Mouse (Mus musculus): Measurements from ENCODE around the gene Clybl. TPM values are rescaled to one million over a fixed set of nuclear protein-coding genes. Genes with fewer than 3 reads are reported as not detected.

Gene Clybl
- polyA plus RNA-seq, 1 experiment from 2014 or later, result 35.6 TPM

DNA sequence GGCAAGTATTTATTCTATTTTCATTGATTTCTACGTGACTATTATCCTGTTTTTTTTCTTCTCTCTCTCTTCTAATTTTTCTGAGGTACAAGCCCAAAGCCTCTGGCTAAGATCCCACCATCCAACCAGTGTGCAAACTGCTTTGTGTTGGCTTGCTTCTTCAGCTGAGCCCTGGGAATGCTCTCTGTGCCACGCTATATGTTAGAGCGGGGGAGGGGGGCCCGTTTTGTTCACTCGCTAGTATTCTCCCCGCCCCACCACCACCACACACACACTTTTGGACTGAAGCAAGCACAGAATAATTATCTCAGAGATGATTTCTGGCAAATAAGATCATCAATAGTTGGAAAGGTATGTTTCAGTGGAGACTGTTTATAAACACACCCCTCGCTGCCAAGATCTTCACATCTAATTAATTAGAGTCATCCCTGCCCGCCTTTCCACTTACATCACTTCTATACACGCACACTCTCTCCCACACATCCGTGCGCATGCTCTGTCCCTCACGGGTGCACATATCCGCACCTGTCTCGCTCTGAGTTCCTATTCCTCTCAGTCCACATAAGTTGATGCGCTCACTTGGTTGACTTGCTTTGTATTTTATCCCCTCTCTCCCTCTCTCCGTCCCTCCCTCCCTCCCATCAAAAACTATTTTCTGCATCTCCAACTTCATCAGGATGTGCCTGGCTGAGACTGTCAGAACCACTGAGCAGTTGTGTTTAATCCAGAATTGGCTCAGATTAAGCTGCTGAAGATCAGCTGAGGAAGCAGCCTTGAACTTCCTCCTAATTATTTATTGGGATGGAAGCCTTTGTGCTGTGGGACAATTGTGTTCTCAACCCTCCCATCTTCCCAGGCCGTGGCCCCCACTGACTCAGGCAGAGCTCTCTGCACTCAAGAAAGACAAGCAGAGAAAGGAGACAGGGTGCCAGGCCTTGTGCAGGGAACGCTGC is 163.0 kb downstream of the Clybl start:
- ATAC-seq (ENCODE audit: low FRiP score, low TSS enrichment), result no peak

DNA sequence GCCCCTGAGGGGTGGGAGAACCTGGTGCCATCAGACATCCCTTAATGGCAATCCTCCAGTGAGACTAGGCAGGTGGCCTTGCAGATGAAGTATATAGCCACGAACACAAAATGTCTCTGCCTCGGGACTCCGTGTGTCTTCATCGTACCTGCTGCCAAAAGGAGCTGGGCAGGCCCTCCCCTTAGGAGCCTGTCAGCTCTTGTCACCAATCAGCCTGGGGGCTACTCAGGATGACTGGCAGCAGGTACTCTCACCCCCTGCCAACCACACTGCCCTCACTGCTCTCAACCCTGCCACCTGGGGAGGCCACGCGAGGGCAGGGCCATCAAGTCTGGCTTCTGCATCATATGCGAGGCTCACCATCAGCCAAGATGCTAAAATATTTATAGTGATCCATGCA is 166.6 kb downstream of the Clybl start:
- Histone ChIP-seq H3K36me3 (ENCODE audit: insufficient read depth, low read length) (no peaks in the 10 kb centered on the region), H3K4me1 (ENCODE audit: insufficient read depth, low read length) (no peaks in the 10 kb centered on the region), H3K4me2 (replicated peaks; ENCODE audit: low read depth, low read length) (no peak overlapping the region), H3K27ac (ENCODE audit: low read length) (no peak overlapping the region), H3K4me3 (ENCODE audit: low read length) (no peak overlapping the region), H3K9me3 (ENCODE audit: low read length) (no peaks in the 10 kb centered on the region), H3K27me3 (ENCODE audit: insufficient read depth, low read length) (no peaks in the 10 kb centered on the region), H3K9ac (replicated peaks; ENCODE audit: low read length) (no peak overlapping the region)
- 89% methylated on average over 7 of the region's 7 CpGs for WGBS
- ATAC-seq (ENCODE audit: low FRiP score, low TSS enrichment), result no peak

More for the DNA sequence above, 163.0 kb downstream of the Clybl start:
- Histone ChIP-seq H3K27ac (ENCODE audit: low read length) (no peak overlapping the region), H3K36me3 (ENCODE audit: insufficient read depth, low read length) (no peaks in the 10 kb centered on the region), H3K9ac (replicated peaks; ENCODE audit: low read length) (no peak overlapping the region), H3K9me3 (ENCODE audit: low read length) (no peaks in the 10 kb centered on the region), H3K4me2 (replicated peaks; ENCODE audit: low read depth, low read length) (no peak overlapping the region), H3K4me3 (ENCODE audit: low read length) (no peak overlapping the region), H3K27me3 (ENCODE audit: insufficient read depth, low read length) (no peaks in the 10 kb centered on the region), H3K4me1 (ENCODE audit: insufficient read depth, low read length) (no peaks in the 10 kb centered on the region)
- WGBS, result 77% methylated on average over 18 of the region's 18 CpGs

DNA sequence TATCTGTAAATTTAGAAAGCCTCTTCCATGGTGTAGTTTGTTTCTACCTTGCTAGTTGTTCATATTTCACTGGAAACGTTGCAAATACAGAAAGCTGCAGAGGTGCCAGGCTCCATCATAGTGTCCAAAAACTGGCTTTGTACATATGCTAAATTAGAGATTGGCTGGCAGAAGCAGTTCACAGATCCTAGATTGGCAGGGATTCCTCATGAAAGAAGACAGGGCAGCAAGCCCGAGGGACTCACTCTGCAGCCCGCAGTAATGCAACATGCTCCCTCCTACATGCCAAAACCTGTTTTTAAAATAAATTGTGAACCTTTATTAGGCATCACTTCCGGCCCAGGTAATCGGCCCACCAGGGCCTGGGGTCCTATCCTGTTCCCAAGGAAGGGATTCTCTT is 167.8 kb downstream of the Clybl start:
- H3K27ac ChIP-seq (ENCODE audit: low read length), result no peak overlapping the region
- H3K9ac ChIP-seq (replicated peaks; ENCODE audit: low read length), result no peak overlapping the region
- no peaks in the 10 kb centered on the region for H3K9me3 ChIP-seq (ENCODE audit: low read length)
- H3K36me3 ChIP-seq (ENCODE audit: insufficient read depth, low read length), result no peaks in the 10 kb centered on the region
- no peak overlapping the region for H3K4me3 ChIP-seq (ENCODE audit: low read length)
- WGBS, result 81% methylated on average over 5 of the region's 5 CpGs
- H3K27me3 ChIP-seq (ENCODE audit: insufficient read depth, low read length), result no peaks in the 10 kb centered on the region
- no peak overlapping the region for H3K4me2 ChIP-seq (replicated peaks; ENCODE audit: low read depth, low read length)
- no peaks in the 10 kb centered on the region for H3K4me1 ChIP-seq (ENCODE audit: insufficient read depth, low read length)
- no peak for ATAC-seq (ENCODE audit: low FRiP score, low TSS enrichment)

DNA sequence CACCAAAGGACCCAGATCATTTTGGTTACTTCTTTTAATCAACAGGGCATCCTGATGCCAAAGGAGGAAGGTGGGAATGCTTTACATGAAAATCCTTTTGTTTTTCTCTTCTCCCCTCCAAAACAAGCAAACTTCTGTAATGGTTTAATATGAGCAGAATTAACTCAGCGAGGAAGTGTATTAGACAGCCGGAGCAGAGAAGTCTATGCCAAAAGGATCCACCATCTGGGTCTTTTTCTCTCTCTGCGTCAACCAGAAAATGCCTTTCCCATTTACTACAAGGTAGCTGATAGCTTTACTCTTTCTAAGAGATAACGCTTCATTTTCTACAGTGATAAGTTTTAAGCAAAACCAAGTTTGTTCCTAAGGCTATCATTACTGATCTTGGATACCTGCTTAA is 168.3 kb downstream of the Clybl start:
- no peak overlapping the region for H3K27ac ChIP-seq (ENCODE audit: low read length)
- H3K4me2 ChIP-seq (replicated peaks; ENCODE audit: low read depth, low read length), result no peak overlapping the region
- H3K4me1 ChIP-seq (ENCODE audit: insufficient read depth, low read length), result no peaks in the 10 kb centered on the region
- no peaks in the 10 kb centered on the region for H3K36me3 ChIP-seq (ENCODE audit: insufficient read depth, low read length)
- H3K9me3 ChIP-seq (ENCODE audit: low read length), result no peaks in the 10 kb centered on the region
- H3K9ac ChIP-seq (replicated peaks; ENCODE audit: low read length), result no peak overlapping the region
- 96% methylated on average over 4 of the region's 4 CpGs for WGBS
- no peaks in the 10 kb centered on the region for H3K27me3 ChIP-seq (ENCODE audit: insufficient read depth, low read length)
- ATAC-seq (ENCODE audit: low FRiP score, low TSS enrichment), result no peak
- no peak overlapping the region for H3K4me3 ChIP-seq (ENCODE audit: low read length)

DNA sequence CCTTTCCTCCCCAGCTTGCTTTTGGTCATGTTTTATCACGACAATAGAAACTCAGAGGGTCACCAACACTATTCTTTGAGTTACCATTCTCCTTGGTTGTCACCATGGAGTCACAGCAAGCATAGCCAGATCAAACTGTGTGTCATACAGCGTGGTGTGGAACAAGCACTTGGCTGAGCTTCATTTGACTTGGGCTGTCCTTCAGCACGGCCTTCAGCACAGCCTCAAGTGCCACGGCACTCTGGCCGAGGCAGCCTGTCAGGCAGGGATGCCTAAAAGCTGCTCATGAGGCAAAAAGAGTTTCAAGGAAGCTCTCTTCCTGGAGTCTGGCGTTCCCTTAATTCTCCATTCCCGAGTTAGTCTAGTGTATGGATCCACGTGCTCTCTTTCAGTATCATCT is 169.3 kb downstream of the Clybl start:
- no peak overlapping the region for H3K9ac ChIP-seq (replicated peaks; ENCODE audit: low read length)
- H3K36me3 ChIP-seq (ENCODE audit: insufficient read depth, low read length), result no peaks in the 10 kb centered on the region
- H3K9me3 ChIP-seq (ENCODE audit: low read length), result no peaks in the 10 kb centered on the region
- no peak overlapping the region for H3K27ac ChIP-seq (ENCODE audit: low read length)
- H3K4me2 ChIP-seq (replicated peaks; ENCODE audit: low read depth, low read length), result no peak overlapping the region
- no peak overlapping the region for H3K4me3 ChIP-seq (ENCODE audit: low read length)
- 87% methylated on average over 8 of the region's 8 CpGs for WGBS
- no peaks in the 10 kb centered on the region for H3K27me3 ChIP-seq (ENCODE audit: insufficient read depth, low read length)
- no peaks in the 10 kb centered on the region for H3K4me1 ChIP-seq (ENCODE audit: insufficient read depth, low read length)
- no peak for ATAC-seq (ENCODE audit: low FRiP score, low TSS enrichment)

DNA sequence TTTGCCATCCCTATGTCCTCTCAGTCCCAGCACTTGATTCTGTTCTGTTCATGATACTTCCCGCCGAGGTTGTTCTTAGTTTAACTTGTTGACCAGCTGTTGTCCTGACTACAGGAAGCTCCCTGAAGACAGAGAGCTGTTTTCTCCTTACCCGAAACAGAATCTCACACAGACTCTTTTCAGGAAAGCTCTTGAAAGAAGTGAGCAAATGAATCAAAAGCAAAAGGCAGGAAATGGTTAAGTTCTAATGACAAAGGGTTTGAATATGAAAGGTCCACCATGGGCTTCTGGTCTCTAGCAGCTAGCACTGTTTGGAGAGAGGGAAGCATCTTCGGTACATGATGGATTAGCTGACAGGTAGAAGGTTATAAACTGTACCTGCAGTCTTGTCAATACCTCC is 175.8 kb downstream of the Clybl start:
- Histone ChIP-seq H3K4me1 (ENCODE audit: insufficient read depth, low read length) (0 out of 2 replicates have a peak, but pooled peaks cover 4% of the 10 kb centered on the region), H3K4me2 (replicated peaks; ENCODE audit: low read depth, low read length) (no peak overlapping the region), H3K4me3 (ENCODE audit: low read length) (no peak overlapping the region), H3K9me3 (ENCODE audit: low read length) (no peaks in the 10 kb centered on the region), H3K27ac (ENCODE audit: low read length) (no peak overlapping the region), H3K27me3 (ENCODE audit: insufficient read depth, low read length) (no peaks in the 10 kb centered on the region), H3K36me3 (ENCODE audit: insufficient read depth, low read length) (no peaks in the 10 kb centered on the region), H3K9ac (replicated peaks; ENCODE audit: low read length) (no peak overlapping the region)
- 84% methylated on average over 4 of the region's 4 CpGs for WGBS
- ATAC-seq (ENCODE audit: low FRiP score, low TSS enrichment), result no peak

DNA sequence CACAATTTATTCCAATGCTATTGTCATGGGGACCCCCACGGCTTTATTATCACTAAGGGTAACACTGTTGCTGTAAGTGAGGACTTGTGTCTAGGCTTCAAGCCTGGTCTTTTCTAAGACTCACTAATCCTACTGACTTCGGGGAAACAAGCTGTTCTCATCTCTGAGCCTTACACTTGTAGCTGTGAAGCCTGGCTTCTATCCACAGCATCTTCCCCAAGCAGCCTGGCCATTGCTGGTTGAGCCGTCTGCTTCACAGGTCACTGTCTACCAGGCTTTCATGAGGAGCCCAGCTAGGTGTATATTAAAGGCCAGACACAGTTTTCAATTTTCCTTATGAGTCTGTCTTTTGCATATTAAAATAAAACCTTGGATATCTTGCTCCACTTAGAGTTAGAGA is 177.1 kb downstream of the Clybl start:
- Histone ChIP-seq H3K9ac (replicated peaks; ENCODE audit: low read length) (no peak overlapping the region), H3K4me1 (ENCODE audit: insufficient read depth, low read length) (peaks cover 9% of the 10 kb centered on the region; the same call in 1 of the 2 replicates), H3K9me3 (ENCODE audit: low read length) (no peaks in the 10 kb centered on the region), H3K27ac (ENCODE audit: low read length) (no peak overlapping the region), H3K4me3 (ENCODE audit: low read length) (no peak overlapping the region), H3K27me3 (ENCODE audit: insufficient read depth, low read length) (no peaks in the 10 kb centered on the region), H3K4me2 (replicated peaks; ENCODE audit: low read depth, low read length) (no peak overlapping the region), H3K36me3 (ENCODE audit: insufficient read depth, low read length) (no peaks in the 10 kb centered on the region)
- 82% methylated on average over 3 of the region's 3 CpGs for WGBS
- ATAC-seq (ENCODE audit: low FRiP score, low TSS enrichment), result no peak

DNA sequence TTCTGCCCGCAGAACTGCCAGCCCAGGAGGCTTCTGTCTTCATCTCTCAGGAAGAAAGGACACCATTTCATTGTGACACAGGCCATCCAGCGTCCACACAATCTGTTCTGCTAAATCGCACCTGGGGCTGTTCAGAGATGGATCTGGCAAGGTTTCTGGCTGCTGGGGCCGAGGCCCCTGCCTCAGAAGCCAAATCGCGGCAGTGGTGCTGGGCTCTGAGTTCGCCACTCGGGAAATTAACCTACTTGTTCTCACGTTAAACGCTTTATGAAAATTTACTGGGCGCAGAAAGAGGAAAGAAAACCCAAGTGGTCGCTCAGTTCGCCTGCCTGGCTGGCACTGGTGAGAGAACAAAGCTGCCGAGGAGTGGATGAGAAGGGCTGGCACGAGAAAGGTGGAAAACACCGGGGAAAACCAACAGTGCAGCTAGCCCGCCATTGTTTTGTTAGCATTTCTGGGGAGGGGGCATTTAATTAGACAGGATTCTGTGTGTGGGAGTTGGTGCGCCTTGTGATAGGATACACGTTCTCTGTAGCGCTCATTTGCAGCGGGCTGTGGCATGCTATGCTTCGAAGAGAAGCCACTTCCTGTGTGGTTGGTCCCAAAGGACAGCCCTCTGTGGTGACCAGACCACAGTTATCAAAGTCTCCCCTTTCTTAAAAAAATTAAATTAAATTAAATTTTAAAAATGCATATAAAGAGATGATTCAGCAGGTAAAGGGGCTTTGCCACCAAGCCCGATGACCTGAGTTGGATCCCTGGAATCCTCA is 177.8 kb downstream of the Clybl start:
- Histone ChIP-seq H3K9ac (replicated peaks; ENCODE audit: low read length) (no peak overlapping the region), H3K9me3 (ENCODE audit: low read length) (no peaks in the 10 kb centered on the region), H3K27me3 (ENCODE audit: insufficient read depth, low read length) (no peaks in the 10 kb centered on the region), H3K4me2 (replicated peaks; ENCODE audit: low read depth, low read length) (no peak overlapping the region), H3K4me3 (ENCODE audit: low read length) (no peak overlapping the region), H3K36me3 (ENCODE audit: insufficient read depth, low read length) (no peaks in the 10 kb centered on the region), H3K27ac (ENCODE audit: low read length) (no peak overlapping the region), H3K4me1 (ENCODE audit: insufficient read depth, low read length) (peaks cover 9% of the 10 kb centered on the region; the same call in 1 of the 2 replicates)
- no peak for ATAC-seq (ENCODE audit: low FRiP score, low TSS enrichment)
- 72% methylated on average over 23 of the region's 23 CpGs for WGBS

DNA sequence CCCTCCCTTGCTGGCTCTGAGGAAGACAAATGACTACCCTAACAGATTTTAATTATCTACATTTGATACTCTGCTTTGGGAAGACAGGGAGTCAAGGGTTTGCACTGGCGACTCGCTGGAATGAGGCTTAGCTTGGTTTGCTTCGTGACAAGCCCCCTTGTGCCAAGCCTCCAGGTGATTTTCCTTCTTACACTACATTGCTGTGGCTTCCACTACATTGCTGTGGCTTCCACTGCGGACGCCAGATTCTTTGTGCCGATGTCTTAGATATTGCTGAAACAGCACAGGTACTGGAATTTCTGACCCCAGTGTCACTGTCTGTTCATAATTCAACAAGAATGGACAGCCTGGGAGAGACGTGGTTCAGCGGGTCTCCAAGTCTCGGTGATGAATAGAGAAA is 180.3 kb downstream of the Clybl start:
- no peaks in the 10 kb centered on the region for H3K36me3 ChIP-seq (ENCODE audit: insufficient read depth, low read length)
- ATAC-seq (ENCODE audit: low FRiP score, low TSS enrichment), result no peak
- no peak overlapping the region for H3K4me3 ChIP-seq (ENCODE audit: low read length)
- no peak overlapping the region for H3K4me2 ChIP-seq (replicated peaks; ENCODE audit: low read depth, low read length)
- H3K27me3 ChIP-seq (ENCODE audit: insufficient read depth, low read length), result no peaks in the 10 kb centered on the region
- no peaks in the 10 kb centered on the region for H3K9me3 ChIP-seq (ENCODE audit: low read length)
- WGBS, result 43% methylated on average over 9 of the region's 9 CpGs
- H3K27ac ChIP-seq (ENCODE audit: low read length), result no peak overlapping the region
- H3K9ac ChIP-seq (replicated peaks; ENCODE audit: low read length), result no peak overlapping the region
- H3K4me1 ChIP-seq (ENCODE audit: insufficient read depth, low read length), result peaks cover 9% of the 10 kb centered on the region; the same call in 1 of the 2 replicates

DNA sequence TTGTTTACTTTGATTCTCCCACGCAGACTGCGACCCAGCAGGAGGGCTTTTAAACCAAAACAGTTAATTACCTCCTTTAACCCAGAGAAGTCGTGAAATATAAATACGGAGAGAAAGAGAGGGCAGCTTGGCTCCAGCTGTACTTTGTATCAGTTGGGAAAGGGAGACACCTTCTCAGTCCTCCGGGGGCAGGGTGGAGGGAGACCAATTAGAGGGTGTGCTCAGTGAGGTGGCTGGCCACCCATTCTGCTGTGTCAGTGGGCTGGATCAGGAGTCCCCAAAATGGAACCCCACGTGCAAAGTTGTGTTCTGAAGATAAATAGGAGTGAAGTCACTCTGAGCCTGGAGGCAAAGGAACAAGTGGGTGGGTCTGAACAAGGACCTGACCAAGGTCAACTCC is 181.7 kb downstream of the Clybl start:
- no peak overlapping the region for H3K27ac ChIP-seq (ENCODE audit: low read length)
- H3K9ac ChIP-seq (replicated peaks; ENCODE audit: low read length), result no peak overlapping the region
- H3K36me3 ChIP-seq (ENCODE audit: insufficient read depth, low read length), result no peaks in the 10 kb centered on the region
- peaks cover 9% of the 10 kb centered on the region; the same call in 1 of the 2 replicates for H3K4me1 ChIP-seq (ENCODE audit: insufficient read depth, low read length)
- no peak overlapping the region for H3K4me2 ChIP-seq (replicated peaks; ENCODE audit: low read depth, low read length)
- H3K9me3 ChIP-seq (ENCODE audit: low read length), result no peaks in the 10 kb centered on the region
- H3K4me3 ChIP-seq (ENCODE audit: low read length), result no peak overlapping the region
- H3K27me3 ChIP-seq (ENCODE audit: insufficient read depth, low read length), result no peaks in the 10 kb centered on the region
- 12% methylated on average over 6 of the region's 6 CpGs for WGBS
- peak; percentile 62; the same call in 1 of the 2 replicates for ATAC-seq (ENCODE audit: low FRiP score, low TSS enrichment)
